Mouse (Mus musculus) left cerebral cortex, postnatal 4 days (tissue): ENCODE results near the gene Usp39. TPM values are rescaled to one million over a fixed set of nuclear protein-coding genes. Genes with fewer than 3 reads are reported as not detected.

Experiments used
- DNase-seq: peaks from one replicate; pipeline ENCODE4 v3.0.0-alpha.2; 2022
- intact Hi-C: fragments of 180-260 bp; cut with DNase I; formaldehyde crosslinking; loops from one replicate; pipeline ENCODE4 v1.15.1; 2025
- total RNA-seq, 2 experiments: library from RNA; stranded (reverse); gene quantifications; 2 replicates each; pipeline ENCODE4 v1.2.3; 2021

The Usp39 gene
- total RNA-seq, 2 experiments from 2014 or later = 36.2 to 37.1 TPM

GRCm38 (mm10) chr6:72373184-72373583, 28.2 kb upstream of the Usp39 start:
- intact Hi-C loops = no loop called here
- no peak for DNase-seq

DNA sequence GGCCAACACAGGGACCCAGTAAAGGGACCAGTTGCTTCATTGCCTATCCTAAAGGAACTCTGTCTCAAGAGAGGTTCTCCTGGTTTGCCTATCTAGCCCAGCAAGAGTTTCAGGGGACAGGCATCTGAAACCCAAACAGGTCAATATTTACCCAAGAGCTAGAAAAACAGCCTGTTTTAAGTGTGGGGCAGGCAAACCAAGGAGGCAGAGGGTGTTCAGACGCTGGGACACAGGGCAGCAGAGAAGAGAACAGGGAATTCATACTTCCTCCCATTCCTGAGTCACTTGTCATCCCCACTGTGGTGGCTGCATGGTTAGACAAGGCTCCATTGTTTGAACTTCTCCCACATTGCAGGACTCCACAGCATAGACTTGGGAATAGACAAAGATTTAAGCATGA, 26.6 kb upstream of the Usp39 start:
- no peak for DNase-seq
- intact Hi-C loops = no loop called here

DNA sequence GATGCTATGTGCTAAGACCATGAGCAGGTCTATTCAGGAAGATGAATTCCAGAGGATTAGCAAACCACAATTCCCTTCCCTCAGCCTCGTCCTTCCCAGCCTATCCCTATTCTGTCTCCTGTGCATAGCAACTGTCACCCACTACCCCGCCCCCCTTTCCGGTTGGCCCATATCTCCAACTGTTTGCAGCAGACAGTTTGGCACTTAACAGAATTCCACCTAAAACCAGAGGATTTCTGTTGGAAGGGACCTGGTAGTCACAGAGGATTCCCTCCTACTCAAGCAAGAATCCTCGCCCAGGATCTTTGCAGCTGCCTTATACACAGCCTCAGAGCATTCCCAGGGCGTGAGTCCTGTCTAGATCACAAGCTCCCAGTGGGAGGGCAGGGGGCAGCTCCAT, 26.2 kb upstream of the Usp39 start:
- intact Hi-C loops = no loop called here
- DNase-seq = no peak

DNA sequence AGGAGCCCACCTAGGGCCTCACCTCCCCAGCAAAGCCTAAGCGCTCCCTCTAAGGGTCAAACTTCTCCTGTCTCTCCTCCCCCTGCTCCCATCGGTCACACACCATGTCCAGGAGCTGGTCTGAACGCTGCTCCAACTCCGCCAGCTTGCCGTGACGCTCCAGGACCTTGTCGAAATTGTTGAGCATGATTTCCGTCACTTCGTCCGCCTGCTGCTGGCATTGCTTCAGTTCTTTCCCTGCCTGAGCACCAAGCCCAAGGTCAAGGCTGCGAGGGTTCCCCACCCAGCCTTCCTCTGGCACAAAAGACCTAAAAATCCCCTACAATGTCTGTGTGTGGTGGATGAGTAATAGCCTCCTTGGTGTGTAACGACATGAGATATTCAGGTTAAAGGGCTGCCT, 25.1 kb upstream of the Usp39 start:
- intact Hi-C loops = no loop called here
- no peak for DNase-seq

- no peak for DNase-seq
- intact Hi-C loops = loop anchor here (5.0 kb wide), 1 partner anchor 38 kb away; no protein-coding TSS in a partner anchor
Observed at GRCm38 (mm10) chr6:72369557-72369956, 24.6 kb upstream of the Usp39 start.

GRCm38 (mm10) chr6:72367460-72367974, 22.5 kb upstream of the Usp39 start:
- no peak for DNase-seq
- intact Hi-C loops = loop anchor here (5.0 kb wide), 1 partner anchor 40 kb away; no protein-coding TSS in a partner anchor

- DNase-seq = no peak
- intact Hi-C loops = loop anchor here (5.0 kb wide), 1 partner anchor 40 kb away; no protein-coding TSS in a partner anchor
Observed at GRCm38 (mm10) chr6:72366844-72367443, 22.0 kb upstream of the Usp39 start, which contains the start of gene Rnf181. Rnf181 (minus strand) TSS chr6:72366956.

DNA sequence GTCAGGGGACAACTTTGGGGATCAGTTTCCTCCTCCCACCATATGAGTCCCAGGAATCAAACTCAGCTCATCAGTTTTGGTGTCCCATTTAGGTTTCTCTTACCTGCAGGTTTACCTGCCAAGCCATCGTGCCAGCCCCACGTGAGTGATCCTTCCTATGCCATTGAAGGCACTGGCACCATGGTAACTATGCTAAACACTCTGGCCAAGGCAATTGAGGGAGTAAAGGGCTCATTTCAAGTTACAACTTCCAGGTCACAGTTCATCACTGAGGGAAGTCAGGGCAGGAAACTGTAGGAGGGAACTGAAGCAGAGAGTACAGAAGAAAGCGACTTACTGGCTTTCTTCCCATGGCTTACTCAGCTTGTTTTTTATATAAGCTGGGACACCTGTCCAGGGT, 21.3 kb upstream of the Usp39 start:
- DNase-seq = no peak
- intact Hi-C loops = loop anchor here (5.0 kb wide), 1 partner anchor 41 kb away; no protein-coding TSS in a partner anchor

- no peak for DNase-seq
- intact Hi-C loops = loop anchor here (5.0 kb wide), 1 partner anchor 42 kb away; no protein-coding TSS in a partner anchor
Observed at GRCm38 (mm10) chr6:72364985-72365384, 20.0 kb upstream of the Usp39 start.

GRCm38 (mm10) chr6:72364009-72364408, 19.0 kb upstream of the Usp39 start:
- intact Hi-C loops = no loop called here

DNA sequence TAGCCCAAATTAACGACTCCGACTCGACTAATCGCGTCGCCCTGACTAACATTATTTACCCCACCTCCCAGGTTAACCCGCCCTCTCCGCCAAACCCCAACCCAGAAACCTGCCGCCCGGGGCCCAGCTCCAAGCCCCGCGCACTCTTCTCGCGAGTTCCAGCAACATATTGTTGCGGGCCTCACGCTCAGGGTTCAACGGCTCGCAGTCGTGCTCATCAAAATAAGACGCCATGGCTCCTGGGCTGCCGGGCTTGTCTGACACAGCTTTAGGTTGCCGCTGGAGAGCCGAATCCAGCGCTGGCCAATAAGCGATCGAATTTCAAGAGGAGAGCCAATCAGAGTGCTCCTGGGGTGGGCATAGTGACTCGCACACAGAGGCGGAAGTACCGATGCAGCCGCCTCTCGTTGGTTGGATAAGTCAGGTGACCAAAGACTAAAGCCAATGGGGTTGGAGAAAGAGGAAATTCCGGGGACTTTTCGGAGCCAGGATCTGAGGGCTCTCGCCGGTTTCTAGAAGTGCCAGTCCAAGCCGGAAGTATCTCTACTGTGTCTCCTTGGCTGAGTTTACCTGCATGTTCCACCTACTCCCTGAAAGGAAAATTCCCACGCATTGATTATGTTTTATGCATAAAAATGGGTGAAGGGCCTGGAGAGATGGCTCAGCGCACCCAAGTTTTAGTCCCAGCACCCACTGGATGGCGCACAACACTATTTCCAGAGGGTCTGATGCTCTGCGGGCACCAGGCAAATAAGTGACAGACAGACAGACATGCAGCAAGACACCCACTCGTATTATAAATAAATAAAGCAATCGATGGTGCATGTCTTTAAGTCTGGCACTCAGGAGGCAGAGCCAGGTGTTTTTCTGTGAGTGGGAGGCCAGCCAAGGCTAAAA, 17.4 kb upstream of the Usp39 start:
- intact Hi-C loops = no loop called here
- DNase-seq = peak; percentile 95

More at GRCm38 (mm10) chr6:72364009-72364408, 19.0 kb upstream of the Usp39 start:
- DNase-seq = no peak

DNA sequence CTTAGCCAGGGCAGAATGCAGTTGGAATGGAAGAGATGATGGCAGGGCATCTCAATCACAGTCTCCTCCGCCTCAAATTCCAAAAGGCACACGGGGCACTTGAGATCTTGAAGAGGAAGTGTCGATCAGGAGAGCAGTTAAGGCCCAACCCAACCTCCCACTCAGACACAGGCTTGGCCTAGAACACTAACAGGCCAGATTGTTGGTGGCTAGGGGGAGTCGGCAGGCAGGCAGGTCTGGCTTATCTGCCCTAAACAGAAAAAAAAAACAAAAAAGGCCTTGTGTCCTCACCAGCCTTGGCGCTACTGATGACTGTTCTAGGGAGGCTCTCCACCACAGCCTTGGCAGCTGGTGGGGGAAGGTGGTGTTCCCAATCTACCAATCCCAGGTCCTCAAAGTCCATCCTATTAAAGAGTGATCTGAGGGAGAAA, 16.2 kb upstream of the Usp39 start:
- DNase-seq = no peak
- intact Hi-C loops = no loop called here

- no peak for DNase-seq
- intact Hi-C loops = no loop called here
Observed at GRCm38 (mm10) chr6:72360599-72360935, 15.6 kb upstream of the Usp39 start.

- no peak for DNase-seq
- intact Hi-C loops = no loop called here
Observed at GRCm38 (mm10) chr6:72359891-72360598, 15.1 kb upstream of the Usp39 start.

DNA sequence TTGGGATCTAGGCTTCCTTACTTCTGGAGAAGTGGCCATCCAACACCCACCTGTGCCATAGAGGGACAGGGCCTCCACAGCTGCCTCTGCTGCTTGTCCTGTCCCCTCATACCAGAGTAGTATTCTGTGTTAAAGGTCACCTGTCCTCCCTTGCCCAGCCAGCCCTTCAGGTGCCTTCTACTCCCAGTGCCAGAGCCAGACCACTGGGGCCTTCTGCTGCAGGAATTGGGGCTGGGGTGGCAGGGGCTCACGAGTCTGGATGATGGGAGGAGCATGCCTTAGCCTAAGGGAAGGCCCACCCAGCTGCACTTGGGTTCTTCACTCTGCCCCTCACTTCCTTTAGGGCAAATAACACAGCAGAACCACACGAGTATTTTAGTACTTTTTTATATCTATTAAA, 14.4 kb upstream of the Usp39 start:
- DNase-seq = no peak
- intact Hi-C loops = no loop called here

DNA sequence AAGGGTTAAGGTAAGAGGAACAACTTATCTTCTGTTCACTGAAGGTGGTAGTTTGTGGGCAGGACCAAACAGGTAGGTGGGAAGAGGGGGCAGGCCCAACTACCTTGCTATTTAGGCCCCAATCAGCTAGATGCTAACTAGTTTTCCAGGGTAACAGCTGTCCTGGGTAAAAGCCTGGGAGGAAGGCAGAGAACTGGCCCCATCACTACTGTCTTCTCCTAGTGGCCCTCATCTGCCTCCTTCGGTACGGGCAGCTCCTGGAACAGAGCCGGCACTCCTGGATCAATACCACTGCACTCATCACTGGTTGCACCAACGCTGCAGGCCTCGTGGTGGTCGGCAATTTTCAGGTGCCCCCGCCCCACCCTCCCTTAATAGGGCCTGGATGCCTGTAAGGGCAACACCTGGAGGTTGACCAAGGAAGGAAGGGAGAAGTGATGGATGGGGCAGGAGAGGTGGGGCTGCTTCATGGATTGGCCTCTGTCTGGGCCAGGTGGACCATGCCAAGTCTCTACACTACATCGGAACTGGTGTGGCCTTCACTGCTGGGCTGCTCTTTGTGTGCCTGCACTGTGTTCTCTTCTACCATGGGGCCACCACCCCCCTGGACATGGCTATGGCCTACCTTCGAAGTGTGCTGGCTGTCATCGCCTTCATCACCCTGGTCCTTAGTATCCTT, 13.2 kb upstream of the Usp39 start:
- no peak for DNase-seq
- intact Hi-C loops = no loop called here

GRCm38 (mm10) chr6:72357164-72358079, 12.4 kb upstream of the Usp39 start:
- DNase-seq = no peak
- intact Hi-C loops = no loop called here

DNA sequence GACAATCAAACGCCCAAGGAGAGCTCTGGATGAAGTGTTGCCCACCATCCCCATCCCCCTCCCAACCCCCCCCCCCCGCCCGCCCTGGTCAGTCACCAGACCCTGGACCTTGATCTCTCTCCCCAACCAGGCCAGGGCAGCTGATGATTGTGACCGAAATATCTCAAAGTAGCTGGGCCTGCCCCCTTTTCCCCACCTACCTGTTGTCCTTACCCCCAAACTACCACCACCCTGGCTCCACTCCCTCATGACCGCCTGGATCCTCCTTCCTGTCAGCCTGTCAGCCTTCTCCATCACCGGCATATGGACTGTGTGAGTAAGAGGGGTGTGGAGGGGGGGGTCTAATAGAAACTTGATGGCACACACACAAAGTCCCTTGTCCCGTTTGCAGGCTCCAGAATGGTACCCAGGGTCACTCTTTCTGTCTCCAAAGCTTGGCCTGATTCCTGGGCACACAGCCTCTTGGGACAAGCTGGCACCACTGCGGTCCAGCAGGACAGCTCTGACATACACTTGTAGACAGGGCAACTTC, 11.1 kb upstream of the Usp39 start:
- DNase-seq = no peak
- intact Hi-C loops = no loop called here
